Mouse (Mus musculus): Measurements from ENCODE around the gene Ddx55. TPM values are rescaled to one million over a fixed set of nuclear protein-coding genes. Genes with fewer than 3 reads are reported as not detected.
A peak's percentile ranks its signal among the peaks of the same experiment; 100 is the strongest.

Gene Ddx55
- 9.4 and 11.0 TPM in 2 replicates for polyA plus RNA-seq (2015; fragmentation: Nextera tagmentation; extraction: Ambion mirVana)

- H3K4me3 ChIP-seq (replicated peaks) = peak within 1 kb of the TSS; percentile 94
- H3K27me3 ChIP-seq = no peaks in the 10 kb centered on the region
- H3K4me1 ChIP-seq (replicated peaks) = peaks cover 22% of the 10 kb centered on the region
- under 1% methylated on average over 66 of the region's 66 CpGs for WGBS (ENCODE audit: insufficient replicate concordance)
- peak within 1 kb of the TSS; percentile 87 for H3K4me2 ChIP-seq
- peaks cover 50% of the 10 kb centered on the region for H3K36me3 ChIP-seq
- peak within 1 kb of the TSS; percentile 85 for H3K27ac ChIP-seq
- H3K9me3 ChIP-seq (replicated peaks) = no peaks in the 10 kb centered on the region
- ATAC-seq (ENCODE audit: low read depth) = peak; percentile 88
- peak within 1 kb of the TSS; percentile 87 for H3K9ac ChIP-seq
- DNase-seq = peak; percentile 85
Observed at GRCm38 (mm10) chr5:124552558-124553307, at the start of gene Ddx55. TSS of gene Ddx55 (plus strand) at chr5:124552864.

- H3K36me3 ChIP-seq = no peaks in the 10 kb centered on the region
- DNase-seq (no peak), ATAC-seq (ENCODE audit: low read depth) (no peak)
- H3K27me3 ChIP-seq = 0 out of 2 replicates have a peak, but pooled peaks cover 3% of the 10 kb centered on the region
- WGBS (ENCODE audit: insufficient replicate concordance) = 61% methylated on average over 14 of the region's 14 CpGs
- peaks cover 9% of the 10 kb centered on the region for H3K4me1 ChIP-seq (replicated peaks)
- H3K27ac ChIP-seq = no peak overlapping the region
- H3K4me2 ChIP-seq = no peak overlapping the region
- H3K4me3 ChIP-seq (replicated peaks) = no peak overlapping the region
- 0 out of 2 replicates have a peak overlapping the region, but pooled peaks have one; percentile 1 for H3K9ac ChIP-seq
- no peaks in the 10 kb centered on the region for H3K9me3 ChIP-seq (replicated peaks)
Observed at GRCm38 (mm10) chr5:124503742-124504141, 48.9 kb upstream of the Ddx55 start.

- no peak overlapping the region for H3K4me2 ChIP-seq
- no peak overlapping the region for H3K4me3 ChIP-seq (replicated peaks)
- no peaks in the 10 kb centered on the region for H3K9me3 ChIP-seq (replicated peaks)
- no peak overlapping the region for H3K27ac ChIP-seq
- DNase-seq = no peak
- ATAC-seq (ENCODE audit: low read depth) = no peak
- no peak overlapping the region for H3K9ac ChIP-seq
- 0 out of 2 replicates have a peak, but pooled peaks cover 3% of the 10 kb centered on the region for H3K27me3 ChIP-seq
- H3K36me3 ChIP-seq = no peaks in the 10 kb centered on the region
- no peaks in the 10 kb centered on the region for H3K4me1 ChIP-seq (replicated peaks)
- 80% methylated on average over 4 of the region's 4 CpGs for WGBS (ENCODE audit: insufficient replicate concordance)
Observed at GRCm38 (mm10) chr5:124505235-124505634, 47.4 kb upstream of the Ddx55 start.

GRCm38 (mm10) chr5:124506731-124507359 lies 45.8 kb upstream of the Ddx55 start:
- ATAC-seq (ENCODE audit: low read depth) = no peak

GRCm38 (mm10) chr5:124509200-124509599 lies 43.5 kb upstream of the Ddx55 start:
- ATAC-seq (ENCODE audit: low read depth) = no peak
- Histone ChIP-seq H3K36me3 (no peaks in the 10 kb centered on the region), H3K9ac (no peak overlapping the region), H3K9me3 (replicated peaks) (no peaks in the 10 kb centered on the region), H3K27me3 (no peaks in the 10 kb centered on the region), H3K27ac (no peak overlapping the region), H3K4me3 (replicated peaks) (no peak overlapping the region), H3K4me1 (replicated peaks) (no peaks in the 10 kb centered on the region), H3K4me2 (no peak overlapping the region)
- DNase-seq = no peak
- 71% methylated on average over 6 of the region's 6 CpGs for WGBS (ENCODE audit: insufficient replicate concordance)

More at GRCm38 (mm10) chr5:124506731-124507359, 45.8 kb upstream of the Ddx55 start:
- Histone ChIP-seq H3K4me3 (replicated peaks) (no peak overlapping the region), H3K27ac (no peak overlapping the region), H3K4me2 (no peak overlapping the region), H3K4me1 (replicated peaks) (no peaks in the 10 kb centered on the region), H3K36me3 (no peaks in the 10 kb centered on the region), H3K9ac (no peak overlapping the region), H3K27me3 (0 out of 2 replicates have a peak, but pooled peaks cover 3% of the 10 kb centered on the region), H3K9me3 (replicated peaks) (no peaks in the 10 kb centered on the region)
- no peak for DNase-seq
- 45% methylated on average over 10 of the region's 10 CpGs for WGBS (ENCODE audit: insufficient replicate concordance)

GRCm38 (mm10) chr5:124509742-124510237 lies 42.9 kb upstream of the Ddx55 start:
- H3K9me3 ChIP-seq (replicated peaks) = no peaks in the 10 kb centered on the region
- no peak overlapping the region for H3K4me2 ChIP-seq
- WGBS (ENCODE audit: insufficient replicate concordance) = 63% methylated on average over 12 of the region's 12 CpGs
- no peaks in the 10 kb centered on the region for H3K4me1 ChIP-seq (replicated peaks)
- H3K27ac ChIP-seq = no peak overlapping the region
- no peak overlapping the region for H3K9ac ChIP-seq
- ATAC-seq (ENCODE audit: low read depth) (no peak), DNase-seq (no peak)
- H3K4me3 ChIP-seq (replicated peaks) = no peak overlapping the region
- 0 out of 2 replicates have a peak, but pooled peaks cover 3% of the 10 kb centered on the region for H3K36me3 ChIP-seq
- H3K27me3 ChIP-seq = no peaks in the 10 kb centered on the region

GRCm38 (mm10) chr5:124510536-124511050 lies 42.1 kb upstream of the Ddx55 start:
- 73% methylated on average over 10 of the region's 10 CpGs for WGBS (ENCODE audit: insufficient replicate concordance)
- no peak overlapping the region for H3K27ac ChIP-seq
- H3K4me1 ChIP-seq (replicated peaks) = no peaks in the 10 kb centered on the region
- H3K36me3 ChIP-seq = 0 out of 2 replicates have a peak, but pooled peaks cover 3% of the 10 kb centered on the region
- no peak for DNase-seq
- no peak overlapping the region for H3K9ac ChIP-seq
- no peak for ATAC-seq (ENCODE audit: low read depth)
- H3K9me3 ChIP-seq (replicated peaks) = no peaks in the 10 kb centered on the region
- H3K27me3 ChIP-seq = no peaks in the 10 kb centered on the region
- no peak overlapping the region for H3K4me3 ChIP-seq (replicated peaks)
- H3K4me2 ChIP-seq = no peak overlapping the region

- no peak for DNase-seq
- ATAC-seq (ENCODE audit: low read depth) = no peak
- Histone ChIP-seq H3K4me3 (replicated peaks) (no peak overlapping the region), H3K9me3 (replicated peaks) (no peaks in the 10 kb centered on the region), H3K27ac (no peak overlapping the region), H3K27me3 (no peaks in the 10 kb centered on the region), H3K9ac (no peak overlapping the region), H3K4me2 (no peak overlapping the region), H3K4me1 (replicated peaks) (no peaks in the 10 kb centered on the region), H3K36me3 (0 out of 2 replicates have a peak, but pooled peaks cover 3% of the 10 kb centered on the region)
- 59% methylated on average over 5 of the region's 5 CpGs for WGBS (ENCODE audit: insufficient replicate concordance)
Observed at GRCm38 (mm10) chr5:124515789-124516188, 36.9 kb upstream of the Ddx55 start.

- H3K27ac ChIP-seq = no peak overlapping the region
- H3K27me3 ChIP-seq = no peaks in the 10 kb centered on the region
- no peaks in the 10 kb centered on the region for H3K4me1 ChIP-seq (replicated peaks)
- 0 out of 2 replicates have a peak, but pooled peaks cover 3% of the 10 kb centered on the region for H3K36me3 ChIP-seq
- DNase-seq (no peak), ATAC-seq (ENCODE audit: low read depth) (no peak)
- no peak overlapping the region for H3K4me3 ChIP-seq (replicated peaks)
- 84% methylated on average over 10 of the region's 10 CpGs for WGBS (ENCODE audit: insufficient replicate concordance)
- H3K9ac ChIP-seq = no peak overlapping the region
- H3K9me3 ChIP-seq (replicated peaks) = no peaks in the 10 kb centered on the region
- H3K4me2 ChIP-seq = no peak overlapping the region
Observed at GRCm38 (mm10) chr5:124518648-124519047, 34.0 kb upstream of the Ddx55 start.

- no peaks in the 10 kb centered on the region for H3K36me3 ChIP-seq
- no peak for ATAC-seq (ENCODE audit: low read depth)
- no peaks in the 10 kb centered on the region for H3K27me3 ChIP-seq
- whole genome bisulfite sequencing (ENCODE audit: insufficient replicate concordance) = 70% methylated on average over 4 of the region's 4 CpGs
- no peak overlapping the region for H3K4me2 ChIP-seq
- no peaks in the 10 kb centered on the region for H3K4me1 ChIP-seq (replicated peaks)
- DNase-seq = no peak
- no peak overlapping the region for H3K4me3 ChIP-seq (replicated peaks)
- no peaks in the 10 kb centered on the region for H3K9me3 ChIP-seq (replicated peaks)
- H3K9ac ChIP-seq = no peak overlapping the region
- no peak overlapping the region for H3K27ac ChIP-seq
Observed at GRCm38 (mm10) chr5:124521588-124521987, 31.1 kb upstream of the Ddx55 start.

GRCm38 (mm10) chr5:124523032-124523431 lies 29.6 kb upstream of the Ddx55 start:
- Histone ChIP-seq H3K4me1 (replicated peaks) (no peaks in the 10 kb centered on the region), H3K9ac (no peak overlapping the region), H3K9me3 (replicated peaks) (no peaks in the 10 kb centered on the region), H3K4me2 (no peak overlapping the region), H3K4me3 (replicated peaks) (no peak overlapping the region), H3K27ac (no peak overlapping the region), H3K36me3 (no peaks in the 10 kb centered on the region), H3K27me3 (peaks cover under 1% of the 10 kb centered on the region; the same call in 1 of the 2 replicates)
- ATAC-seq (ENCODE audit: low read depth) = no peak
- no peak for DNase-seq
- WGBS (ENCODE audit: insufficient replicate concordance) = 83% methylated on average over 8 of the region's 8 CpGs

Measured in liver, embryonic 13.5 days (tissue).